Mouse (Mus musculus) myocyte (in vitro differentiated cells): ENCODE results near the gene AI597479. TPM values are rescaled to one million over a fixed set of nuclear protein-coding genes. Genes with fewer than 3 reads are reported as not detected.

Source experiments
- H3K27me3 ChIP-seq: one replicate; pipeline ENCODE4 v1.6.1; 2011; ENCODE audit not compliant: control insufficient read depth, insufficient read depth, insufficient read length
- H3K36me3 ChIP-seq: one replicate; pipeline ENCODE4 v1.6.1; 2011; ENCODE audit not compliant: control insufficient read depth, insufficient read depth
- H3K4me2 ChIP-seq: one replicate; pipeline ENCODE4 v1.6.1; 2011; ENCODE audit warnings: low read depth, control low read depth
- H3K4me3 ChIP-seq: one replicate; pipeline ENCODE4 v1.5.1; 2011; ENCODE audit warnings: mild to moderate bottlenecking, control low read depth, moderate library complexity
- H3K79me2 ChIP-seq: one replicate; pipeline ENCODE4 v1.6.1; 2011; ENCODE audit not compliant: control insufficient read depth, insufficient read depth
- H3ac ChIP-seq: one replicate; pipeline ENCODE4 v1.6.1; 2011; ENCODE audit not compliant: control insufficient read depth, insufficient read length
- CEBPB ChIP-seq: IDR thresholded peaks from 2 replicates; pipeline ENCODE4 v1.6.1; 2011; ENCODE audit warnings: mild to moderate bottlenecking, moderate library complexity; ENCODE audit not compliant: poor library complexity, insufficient read depth, severe bottlenecking
- E2F4 ChIP-seq: IDR thresholded peaks from one replicate; pipeline ENCODE4 v1.6.1; 2011; ENCODE audit warnings: mild to moderate bottlenecking, control low read depth, moderate library complexity; ENCODE audit not compliant: insufficient read depth
- MAX ChIP-seq: IDR thresholded peaks from one replicate; pipeline ENCODE4 v1.6.1; 2011; ENCODE audit warnings: low read depth, mild to moderate bottlenecking, control low read depth
- MYOD1 ChIP-seq, 3 experiments: IDR thresholded peaks; one replicate each; pipeline ENCODE4 v1.6.1; 2011; ENCODE audit warnings: control low read depth in 2 of 3, low read depth in 2 of 3, mild to moderate bottlenecking in 2 of 3, moderate library complexity in 1 of 3; ENCODE audit not compliant: insufficient read length in 2 of 3, control insufficient read depth in 1 of 3
- MYOG ChIP-seq, 3 experiments: IDR thresholded peaks; one replicate each; pipeline ENCODE4 v1.6.1; 2011; ENCODE audit warnings: control low read depth in 2 of 3, low read depth in 2 of 3, mild to moderate bottlenecking in 2 of 3; ENCODE audit not compliant: insufficient read length in 2 of 3, control insufficient read depth in 1 of 3, insufficient read depth in 1 of 3
- POLR2A ChIP-seq: IDR thresholded peaks from one replicate; pipeline ENCODE4 v1.6.1; 2011; ENCODE audit warnings: low read depth, mild to moderate bottlenecking, control low read depth, moderate library complexity; ENCODE audit not compliant: insufficient read length
- POLR2AphosphoS2 ChIP-seq: IDR thresholded peaks from one replicate; pipeline ENCODE4 v1.6.1; 2011; ENCODE audit warnings: low read depth, control low read depth; ENCODE audit not compliant: insufficient read length
- REST ChIP-seq: IDR thresholded peaks from one replicate; pipeline ENCODE4 v1.6.1; 2011; ENCODE audit warnings: mild to moderate bottlenecking, control low read depth, moderate library complexity; ENCODE audit not compliant: insufficient read depth, insufficient read length
- SRF ChIP-seq: IDR thresholded peaks from one replicate; pipeline ENCODE4 v1.6.1; 2011; ENCODE audit warnings: low read depth; ENCODE audit not compliant: control insufficient read depth, insufficient read length
- TCF12 ChIP-seq: IDR thresholded peaks from one replicate; pipeline ENCODE4 v1.6.1; 2011; ENCODE audit warnings: mild to moderate bottlenecking, control low read depth; ENCODE audit not compliant: poor library complexity, insufficient read depth, severe bottlenecking
- TCF3 ChIP-seq: IDR thresholded peaks from one replicate; pipeline ENCODE4 v1.6.1; 2011; ENCODE audit warnings: low read depth, control low read depth; ENCODE audit not compliant: insufficient read length
- USF1 ChIP-seq: IDR thresholded peaks from one replicate; pipeline ENCODE4 v1.6.1; 2011; ENCODE audit warnings: low read depth, mild to moderate bottlenecking, control low read depth, moderate library complexity
- polyA plus RNA-seq: library from polyadenylated mRNA; unstranded; fragments of >200 nt; fragmentation: generic; extraction: Trizol; gene quantifications from one replicate; pipeline ENCODE4 v1.2.1, GENCODE M21; 2012; ENCODE audit warnings: missing spikeins

Gene AI597479
- polyA plus RNA-seq, 1 experiment, result 12.0 TPM

GRCm38 (mm10) chr1:43153538-43153937 is 55.0 kb downstream of the AI597479 start:
- Histone ChIP-seq H3ac (no peak overlapping the region), H3K79me2 (peaks cover 74% of the 10 kb centered on the region), H3K36me3 (peaks cover 56% of the 10 kb centered on the region), H3K4me2 (no peak overlapping the region), H3K27me3 (no peaks in the 10 kb centered on the region), H3K4me3 (no peak overlapping the region)
- TF ChIP-seq TCF12 (no peak), E2F4 (no peak), MYOD1 (IDR thresholded peaks at IDR 0.05; ENCODE audit: control insufficient read depth in 1 of 3, insufficient read length in 2 of 3, low read depth in 2 of 3) (no peak), MYOG (IDR thresholded peaks at IDR 0.05; ENCODE audit: control insufficient read depth in 1 of 3, insufficient read depth in 1 of 3, insufficient read length in 2 of 3, low read depth in 2 of 3) (no peak), REST (no peak), USF1 (no peak), POLR2A (no peak), MAX (no peak), CEBPB (no peak)

GRCm38 (mm10) chr1:43154491-43154890 is 56.0 kb downstream of the AI597479 start:
- TF ChIP-seq TCF12, result no peak
- no peak for TF ChIP-seq TCF3
- TF ChIP-seq MYOG (IDR thresholded peaks at IDR 0.05; ENCODE audit: control insufficient read depth in 1 of 3, insufficient read depth in 1 of 3, insufficient read length in 2 of 3, low read depth in 2 of 3), result no peak
- no peak for TF ChIP-seq REST
- TF ChIP-seq POLR2A, result no peak
- no peak for TF ChIP-seq USF1
- TF ChIP-seq E2F4, result no peak
- TF ChIP-seq SRF, result no peak
- Histone ChIP-seq H3K27me3 (no peaks in the 10 kb centered on the region), H3K36me3 (peaks cover 48% of the 10 kb centered on the region), H3K4me2 (no peak overlapping the region), H3K79me2 (peaks cover 82% of the 10 kb centered on the region), H3K4me3 (no peak overlapping the region), H3ac (no peak overlapping the region)

DNA sequence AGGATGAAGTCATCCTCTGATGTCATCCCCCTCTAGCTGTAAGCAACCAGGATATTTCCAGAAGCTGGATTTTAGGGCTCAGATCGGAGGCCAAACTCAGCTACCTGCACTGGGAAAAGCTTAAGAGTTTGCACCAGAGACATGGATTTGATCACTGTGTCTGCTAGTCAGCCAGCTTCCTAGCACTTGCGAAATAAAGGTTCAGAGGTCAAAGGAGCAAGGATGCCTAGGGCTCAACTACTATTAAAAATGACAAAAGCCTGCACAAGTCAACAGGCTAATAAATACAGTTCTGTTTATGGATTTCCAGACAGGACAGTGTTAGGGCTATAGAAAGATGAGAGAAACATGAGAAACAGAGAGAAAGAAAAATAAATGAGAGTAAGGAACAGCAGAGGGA is 59.4 kb downstream of the AI597479 start:
- Histone ChIP-seq H3K4me3 (no peak overlapping the region), H3K27me3 (no peaks in the 10 kb centered on the region), H3ac (no peak overlapping the region), H3K4me2 (no peak overlapping the region), H3K36me3 (peaks cover 15% of the 10 kb centered on the region), H3K79me2 (peaks cover 99% of the 10 kb centered on the region)
- no peak for TF ChIP-seq TCF3
- no peak for TF ChIP-seq MAX
- TF ChIP-seq MYOD1 (IDR thresholded peaks at IDR 0.05; ENCODE audit: control insufficient read depth in 1 of 3, insufficient read length in 2 of 3, low read depth in 2 of 3), result no peak
- TF ChIP-seq REST, result no peak
- no peak for TF ChIP-seq TCF12
- TF ChIP-seq POLR2AphosphoS2, result no peak
- TF ChIP-seq CEBPB, result no peak
- TF ChIP-seq SRF, result no peak
- no peak for TF ChIP-seq USF1
- TF ChIP-seq MYOG (IDR thresholded peaks at IDR 0.05; ENCODE audit: control insufficient read depth in 1 of 3, insufficient read depth in 1 of 3, insufficient read length in 2 of 3, low read depth in 2 of 3), result no peak
- no peak for TF ChIP-seq POLR2A
- no peak for TF ChIP-seq E2F4

DNA sequence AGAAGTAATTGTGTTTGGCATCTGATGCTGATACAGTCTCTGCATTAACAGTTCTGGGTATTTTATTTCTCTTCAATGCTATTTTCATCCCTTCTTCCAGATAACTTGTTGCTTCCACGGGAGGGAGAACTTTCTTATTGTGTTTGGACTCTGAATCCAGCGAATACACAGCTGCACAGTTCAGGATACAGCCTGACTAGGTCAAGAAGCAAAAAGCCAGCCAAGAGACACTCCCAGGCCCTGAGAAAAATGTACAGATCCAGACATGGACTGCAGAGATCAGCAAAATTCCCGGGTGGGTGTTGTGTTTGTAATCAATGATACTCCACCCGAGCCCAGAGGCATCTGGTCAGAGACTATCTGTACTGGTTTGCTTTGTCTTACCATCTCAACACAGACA is 60.9 kb downstream of the AI597479 start:
- Histone ChIP-seq H3K4me3 (no peak overlapping the region), H3K27me3 (no peaks in the 10 kb centered on the region), H3K79me2 (peaks cover 90% of the 10 kb centered on the region), H3K4me2 (no peak overlapping the region), H3K36me3 (peaks cover 13% of the 10 kb centered on the region), H3ac (no peak overlapping the region)
- no peak for TF ChIP-seq POLR2A
- TF ChIP-seq E2F4, result no peak
- no peak for TF ChIP-seq TCF12
- no peak for TF ChIP-seq CEBPB
- no peak for TF ChIP-seq USF1
- no peak for TF ChIP-seq SRF
- TF ChIP-seq POLR2AphosphoS2, result no peak
- TF ChIP-seq MYOD1 (IDR thresholded peaks at IDR 0.05; ENCODE audit: control insufficient read depth in 1 of 3, insufficient read length in 2 of 3, low read depth in 2 of 3), result no peak
- TF ChIP-seq MAX, result no peak
- no peak for TF ChIP-seq MYOG (IDR thresholded peaks at IDR 0.05; ENCODE audit: control insufficient read depth in 1 of 3, insufficient read depth in 1 of 3, insufficient read length in 2 of 3, low read depth in 2 of 3)
- TF ChIP-seq REST, result no peak
- no peak for TF ChIP-seq TCF3

DNA sequence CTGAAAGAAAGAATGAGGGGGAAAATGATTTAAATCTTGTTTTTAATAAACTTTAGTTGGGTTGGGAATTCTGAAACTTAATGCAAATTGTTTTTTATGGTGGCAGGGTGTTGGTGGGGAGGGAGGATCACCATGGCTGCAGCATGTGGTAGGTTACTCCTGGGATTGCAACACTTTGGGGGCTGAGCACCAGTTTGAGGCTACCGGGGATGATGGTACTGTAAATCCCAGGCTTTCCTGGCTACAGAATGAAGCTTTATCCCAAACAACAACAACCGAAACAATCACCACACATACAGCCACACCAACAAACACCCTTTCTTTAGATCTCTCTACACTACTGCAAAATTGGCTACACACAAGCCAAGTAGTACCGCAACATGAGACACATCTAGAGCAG is 63.9 kb downstream of the AI597479 start:
- Histone ChIP-seq H3K36me3 (peaks cover 8% of the 10 kb centered on the region), H3ac (peak overlapping the region; percentile 46), H3K4me2 (peak overlapping the region; percentile 83), H3K79me2 (peaks cover 60% of the 10 kb centered on the region), H3K27me3 (no peaks in the 10 kb centered on the region), H3K4me3 (peak overlapping the region; percentile 74)
- TF ChIP-seq CEBPB (peak; percentile 79), REST (no peak), TCF12 (no peak)
